Mouse (Mus musculus) adipocyte (in vitro differentiated cells): ENCODE measurements at regions not wholly inside any gene's neighbourhood (a gene's known extent, or its start where the extent isn't known, plus 50 kb on each side); places are given as distances from the start of the nearest gene placed in this dataset.

Experiments used
- DNase-seq: peaks from one replicate; pipeline ENCODE4 v3.0.0-alpha.2; 2016; ENCODE audit warnings: low spot score

DNA sequence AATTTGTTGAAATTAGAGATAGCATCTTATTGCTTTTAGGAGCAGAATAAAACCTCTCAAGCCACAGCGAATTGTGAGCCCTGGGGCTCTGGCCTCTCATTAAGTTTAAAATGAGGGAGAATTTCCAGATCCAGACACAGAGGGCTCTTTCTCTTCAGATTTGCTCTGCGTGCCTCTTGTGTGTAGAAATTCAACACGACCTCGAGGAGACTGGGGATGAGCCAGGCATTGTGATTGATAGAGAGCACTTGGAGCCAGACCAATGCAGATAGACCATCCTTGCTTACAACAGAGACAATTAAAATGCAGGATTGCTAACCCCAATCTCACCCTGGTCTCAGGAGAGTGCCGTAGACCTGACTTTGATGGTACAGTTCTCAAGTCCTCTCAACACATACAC lies 121.9 kb upstream of the Gas1 start:
- DNase-seq: peak; percentile 10

DNA sequence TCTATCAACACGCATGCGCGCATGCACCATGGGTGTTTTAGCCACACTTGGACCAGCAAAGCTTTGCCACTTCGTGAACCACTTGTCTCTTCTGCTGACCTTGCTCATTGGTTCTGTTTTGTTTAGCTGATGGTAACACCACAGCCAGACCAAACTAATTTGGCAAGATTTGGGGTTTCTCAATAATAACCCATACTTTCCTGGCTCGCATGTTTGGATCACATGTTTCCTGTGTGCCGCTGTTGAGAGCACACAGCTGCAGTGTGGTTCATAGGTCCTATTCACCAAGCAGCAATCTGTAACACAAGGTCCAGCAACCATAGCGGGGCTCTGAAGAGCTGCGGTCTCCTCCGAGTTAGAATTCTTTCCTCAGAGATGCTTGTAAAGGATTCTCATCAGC lies 126.4 kb upstream of the Gas1 start:
- DNase-seq: no peak

DNA sequence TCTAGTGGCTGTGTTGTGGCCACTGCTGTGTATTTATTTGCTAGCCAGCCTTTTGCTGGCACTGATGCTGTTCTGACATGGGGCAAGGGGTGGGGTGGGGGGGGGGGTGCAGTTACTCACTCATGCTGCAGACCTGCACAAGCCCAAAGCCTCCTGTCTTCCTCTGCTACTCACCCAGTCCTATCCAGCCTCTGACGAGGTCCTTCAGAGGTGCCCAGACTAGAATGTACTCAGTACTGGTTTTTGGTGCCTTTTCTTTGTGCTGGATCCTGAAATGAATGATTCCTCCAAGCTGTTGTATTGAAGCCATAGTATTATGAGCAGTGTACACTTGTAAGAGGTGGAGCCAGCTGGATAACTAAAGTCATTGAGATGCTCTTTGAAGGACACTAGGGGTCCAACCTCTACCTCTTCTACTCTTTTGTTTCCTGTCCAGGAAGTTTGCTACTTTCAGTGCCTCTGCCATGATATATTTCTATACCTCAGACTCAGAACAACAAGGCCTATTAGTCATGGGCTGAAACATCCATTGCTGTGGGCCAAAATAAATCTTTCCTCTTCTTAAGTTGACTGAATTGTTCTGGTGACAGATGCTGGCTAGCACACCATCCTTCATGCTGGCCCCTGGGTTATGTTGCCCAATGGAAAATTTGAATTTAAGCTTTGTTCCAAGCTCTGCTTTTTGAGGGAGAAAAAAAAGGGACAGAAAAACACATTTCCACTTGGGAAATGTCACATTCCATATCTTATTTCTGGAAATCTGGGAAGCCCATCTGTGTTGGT lies 128.1 kb upstream of the Gas1 start:
- peak; percentile 45 for DNase-seq

DNA sequence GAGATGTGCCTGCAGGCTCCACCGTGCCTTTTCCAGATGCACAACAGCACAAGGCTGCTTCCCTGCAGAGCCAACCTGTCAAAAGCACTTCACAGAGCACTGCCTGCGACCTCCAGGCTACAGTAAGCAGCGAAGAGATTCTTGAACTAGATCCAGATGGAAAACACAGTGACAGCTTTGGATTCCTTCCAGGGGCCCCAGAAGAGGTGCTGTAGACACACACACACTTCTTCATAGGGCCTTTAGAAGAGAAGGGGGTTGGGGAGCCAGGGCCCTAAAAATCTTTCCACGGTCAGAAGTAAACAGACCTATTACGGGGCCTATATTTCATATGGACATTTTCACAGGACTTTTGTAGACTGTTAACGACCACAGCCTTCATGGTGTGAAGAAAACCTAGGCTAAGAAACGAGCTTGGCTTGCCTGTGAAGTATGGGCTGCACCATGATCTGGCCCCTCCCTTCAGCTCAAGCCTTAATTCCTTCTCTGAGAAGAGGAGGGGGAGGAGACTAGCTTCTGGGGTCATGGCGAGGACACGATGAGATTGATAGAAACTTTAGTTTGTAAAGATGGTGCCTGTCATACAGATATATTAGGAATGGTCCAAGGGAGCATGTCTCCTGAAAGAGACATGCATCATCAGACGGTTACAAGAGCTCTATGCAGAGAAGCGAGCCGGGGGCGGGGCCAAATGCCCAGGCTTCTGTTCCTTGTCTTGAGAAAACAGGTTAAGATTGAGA lies 131.1 kb upstream of the Gas1 start:
- DNase-seq: peak; percentile 32

DNA sequence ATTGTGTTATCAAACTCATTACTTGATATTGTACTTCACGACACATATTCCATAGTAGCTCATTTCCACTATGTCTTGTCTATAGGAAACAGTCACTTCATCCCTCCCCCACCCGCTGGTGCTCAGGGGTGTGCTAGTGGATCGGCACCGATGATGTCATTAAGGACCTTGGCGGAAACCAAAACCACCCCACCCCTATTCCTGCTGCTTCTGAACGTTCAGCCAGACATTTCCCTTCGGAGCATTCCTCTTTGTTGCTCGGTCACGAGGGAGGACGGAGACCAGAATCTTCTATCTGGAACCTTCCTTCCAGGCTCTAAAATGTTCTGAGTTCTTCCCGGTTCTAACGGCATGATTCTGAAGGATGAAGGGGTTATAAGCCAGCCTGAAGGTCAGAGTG lies 132.3 kb upstream of the Gas1 start:
- DNase-seq: no peak

DNA sequence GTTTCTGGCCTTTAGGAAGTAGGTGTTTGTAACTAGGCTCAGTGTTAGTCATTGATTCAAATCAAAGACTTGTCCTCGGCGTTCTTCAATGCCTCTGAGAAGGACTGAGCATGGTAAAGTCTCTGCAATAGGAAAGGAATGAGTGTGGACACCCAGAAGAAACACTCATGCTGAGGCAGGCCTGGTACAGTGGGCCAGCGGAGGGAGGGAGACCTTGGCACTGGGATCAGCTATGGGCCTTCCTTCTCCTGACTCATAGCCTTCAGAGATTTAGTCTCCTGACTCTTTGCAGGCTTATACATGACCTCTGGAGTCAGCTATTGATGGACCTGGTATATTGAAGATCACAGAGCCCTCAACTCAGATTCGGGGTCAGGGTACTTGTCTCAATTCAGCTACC lies 132.8 kb upstream of the Gas1 start:
- no peak for DNase-seq

DNA sequence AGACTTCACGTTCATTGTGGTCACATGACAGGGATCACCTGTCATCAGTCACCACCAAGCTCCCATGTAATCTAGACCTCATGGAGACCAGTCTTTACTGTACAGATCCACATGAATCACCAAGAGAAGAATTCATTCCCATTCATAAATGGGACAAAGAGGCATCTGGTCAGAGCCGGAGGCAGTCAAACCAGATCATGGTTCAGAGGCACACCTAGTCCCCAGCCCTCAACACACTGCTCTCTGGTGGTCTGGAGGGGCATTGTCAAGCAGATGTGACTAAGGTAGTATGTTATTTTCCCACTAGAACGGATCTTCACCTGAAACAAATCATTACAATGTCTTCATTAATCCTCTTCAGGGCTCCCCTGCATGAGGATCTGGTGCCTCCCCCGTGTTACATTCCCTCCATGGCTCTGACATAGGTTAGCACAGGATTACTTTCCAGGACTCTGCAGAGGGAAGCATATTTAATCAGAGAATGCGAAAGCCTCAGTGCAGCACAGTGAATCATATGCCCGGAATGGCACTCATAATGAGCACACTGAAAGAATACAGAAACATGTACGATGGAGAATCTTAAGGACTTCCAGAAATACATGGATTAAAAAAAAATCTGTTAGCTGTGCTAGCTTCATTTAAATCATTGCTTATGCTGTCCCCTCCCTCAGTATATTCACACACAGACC lies 135.4 kb upstream of the Gas1 start:
- peak; percentile 21 for DNase-seq

DNA sequence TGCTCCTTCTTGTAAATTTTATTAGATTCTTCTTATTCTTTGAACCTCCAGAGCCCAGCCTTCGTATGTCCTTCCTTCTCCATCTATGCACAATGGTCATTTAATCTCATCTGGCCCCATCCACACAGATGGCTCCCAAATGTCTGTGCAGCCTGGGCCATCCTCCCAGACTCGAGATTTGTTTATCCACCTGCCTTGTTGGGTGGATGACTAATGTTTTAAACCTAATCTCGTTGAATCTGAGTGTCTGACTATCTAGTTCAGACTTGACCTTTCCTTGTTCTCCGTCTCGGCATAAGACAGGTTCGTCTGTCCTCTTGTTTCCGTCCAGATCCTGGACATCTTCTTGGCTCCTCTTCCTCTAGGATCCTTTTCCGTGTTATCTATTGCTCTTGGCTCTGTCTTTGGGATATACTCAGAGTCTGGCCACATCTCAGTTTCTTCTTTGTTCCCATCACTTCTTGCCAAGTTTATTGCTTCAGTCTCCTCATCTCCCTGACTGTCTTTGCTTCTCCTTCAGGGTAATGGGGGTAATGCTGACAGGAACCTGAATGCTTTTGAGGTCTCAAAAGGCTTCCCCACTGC lies 141.4 kb upstream of the Gas1 start:
- peak; percentile 18 for DNase-seq

DNA sequence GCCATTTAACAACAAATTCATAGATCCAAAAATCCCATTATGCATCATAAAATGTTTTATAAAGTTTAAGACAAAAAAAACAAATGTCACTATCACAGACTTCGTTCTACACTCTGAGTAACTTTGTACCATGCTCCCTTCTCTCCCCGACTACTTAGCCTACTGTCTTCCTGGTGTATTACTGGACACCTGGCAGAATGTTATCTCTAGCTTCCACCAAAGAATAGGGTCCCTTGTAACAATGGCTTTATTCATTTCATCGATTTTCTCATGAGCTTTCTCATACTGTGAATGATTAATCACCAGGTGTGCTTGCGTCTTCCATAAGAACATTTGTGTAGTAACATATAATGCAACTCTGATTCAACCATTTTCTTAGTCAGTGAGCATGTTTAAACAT lies 142.1 kb upstream of the Gas1 start:
- no peak for DNase-seq

DNA sequence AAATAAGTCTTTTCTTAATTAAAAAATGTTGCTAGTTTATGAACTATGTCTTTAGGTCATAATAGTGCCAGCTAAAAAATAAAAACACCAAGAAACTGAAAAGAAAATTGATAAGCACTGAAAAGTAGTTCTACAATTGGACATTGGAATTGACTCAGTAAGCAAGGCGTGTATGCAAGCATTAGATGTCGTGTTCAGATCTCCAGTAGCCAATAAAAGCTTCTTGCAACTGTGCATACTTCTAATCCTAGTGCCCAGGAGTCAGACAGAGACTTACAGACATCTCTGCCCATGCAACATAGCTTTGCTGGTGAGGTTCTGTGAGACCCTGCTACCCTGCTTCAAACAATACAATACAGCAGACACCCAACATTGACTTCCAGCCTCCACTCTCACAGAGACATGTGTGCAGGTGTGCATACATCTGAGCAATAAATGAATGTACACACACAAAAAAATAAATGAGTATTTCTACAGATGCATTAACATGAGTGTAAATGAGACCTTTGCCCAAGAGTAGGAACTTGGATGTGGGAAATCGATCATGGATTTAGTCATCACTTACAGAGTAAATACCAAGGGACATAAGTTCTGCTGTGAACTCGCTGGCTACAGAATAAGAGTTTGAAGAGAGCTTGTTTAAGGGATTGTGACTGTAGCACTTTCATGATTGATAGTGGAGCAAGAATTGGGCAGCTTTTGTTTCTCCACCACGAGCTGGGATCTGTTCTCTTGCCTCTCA lies 142.9 kb upstream of the Gas1 start:
- DNase-seq: no peak

DNA sequence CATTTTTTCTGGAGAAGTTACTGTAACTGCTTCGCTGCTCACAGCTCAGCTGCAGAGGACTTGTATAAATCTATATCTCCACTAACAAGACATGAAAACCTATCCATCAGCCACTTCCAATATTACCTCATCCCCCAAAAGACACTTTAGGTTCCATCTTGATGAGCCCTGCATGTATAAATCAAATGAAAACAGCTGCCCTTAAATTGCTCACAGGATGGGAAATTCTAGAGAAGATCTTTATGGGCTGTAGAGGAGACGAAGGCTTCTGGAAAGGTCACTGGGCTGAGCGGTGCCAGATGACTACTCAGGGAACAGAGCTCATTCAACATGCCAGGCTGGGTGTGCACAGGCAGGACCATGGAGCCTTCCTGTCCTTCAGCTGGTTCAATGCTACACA lies 145.4 kb upstream of the Gas1 start:
- DNase-seq: no peak

DNA sequence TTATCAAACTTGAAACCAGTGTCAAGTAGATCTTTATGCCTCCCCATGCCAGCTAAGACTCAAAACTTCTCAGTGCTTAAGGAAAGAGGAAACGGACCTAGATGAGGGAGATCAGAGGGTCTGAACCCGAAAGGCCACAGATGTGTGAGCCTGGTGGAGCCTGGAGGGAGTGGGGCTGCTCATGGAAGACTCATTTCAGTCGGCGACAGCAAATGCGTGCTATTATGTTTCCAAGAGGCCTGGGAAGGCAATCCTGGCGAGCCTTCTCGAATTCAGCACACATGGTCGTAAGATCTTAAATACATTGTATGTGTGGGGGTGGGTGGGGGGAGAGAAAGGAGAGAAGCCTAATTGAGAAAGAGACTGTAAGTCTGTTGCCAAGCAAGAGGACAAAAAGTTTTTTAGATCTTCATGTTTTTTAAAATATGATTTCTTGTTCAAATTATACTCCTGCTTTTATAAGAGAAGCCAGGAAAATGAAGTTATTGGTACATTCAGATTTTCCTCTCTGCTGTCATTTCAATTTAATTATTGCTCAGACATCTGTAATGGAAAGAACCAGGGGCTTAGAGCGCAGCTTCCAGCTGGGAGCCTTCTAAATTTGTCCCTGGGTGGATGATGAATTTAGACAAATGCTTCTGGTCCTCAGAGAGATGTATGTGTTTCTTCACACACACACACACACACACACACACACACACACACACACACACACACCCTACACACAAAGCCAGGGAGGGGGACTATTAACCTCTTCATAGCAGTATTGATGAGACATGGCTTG lies 153.5 kb upstream of the Gas1 start:
- no peak for DNase-seq

DNA sequence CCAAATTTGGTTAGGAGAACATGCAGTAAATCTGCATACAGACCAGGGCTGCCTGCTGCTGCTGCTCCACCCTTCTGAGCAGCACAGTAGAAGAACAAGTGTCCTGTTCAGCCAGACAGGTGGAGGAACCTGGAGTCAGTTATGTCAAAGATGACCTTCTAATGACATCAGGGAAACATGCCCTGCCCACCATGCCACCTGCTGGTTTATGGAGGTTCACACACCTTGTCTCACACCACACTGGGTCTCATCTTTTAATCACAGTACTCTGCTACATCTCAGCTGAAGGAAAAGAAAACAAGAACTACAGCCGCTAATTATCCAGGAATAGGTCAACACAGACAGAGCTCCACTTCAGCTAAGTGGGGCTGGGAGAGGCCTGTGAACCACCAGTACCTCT lies 159.0 kb upstream of the Gas1 start:
- no peak for DNase-seq

DNA sequence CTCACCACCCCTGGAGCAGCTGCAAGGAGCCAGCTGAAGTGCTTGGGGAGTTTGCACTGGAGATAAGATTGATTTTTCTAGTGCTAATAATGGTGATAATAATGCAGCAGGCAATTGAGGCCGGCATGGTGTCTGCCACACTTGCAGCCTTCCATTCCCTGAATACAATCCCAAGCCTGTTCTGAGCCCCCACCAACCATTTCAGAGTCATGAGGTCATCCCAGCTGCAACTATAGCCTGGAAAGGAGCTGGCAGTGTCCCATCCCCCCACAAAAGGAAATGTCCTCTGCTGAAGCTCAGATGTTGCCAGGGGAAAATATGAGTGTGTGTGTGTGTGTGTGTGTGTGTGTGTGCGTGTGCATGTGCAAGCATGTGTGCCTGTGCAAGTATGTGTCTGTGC lies 160.2 kb upstream of the Gas1 start:
- no peak for DNase-seq

DNA sequence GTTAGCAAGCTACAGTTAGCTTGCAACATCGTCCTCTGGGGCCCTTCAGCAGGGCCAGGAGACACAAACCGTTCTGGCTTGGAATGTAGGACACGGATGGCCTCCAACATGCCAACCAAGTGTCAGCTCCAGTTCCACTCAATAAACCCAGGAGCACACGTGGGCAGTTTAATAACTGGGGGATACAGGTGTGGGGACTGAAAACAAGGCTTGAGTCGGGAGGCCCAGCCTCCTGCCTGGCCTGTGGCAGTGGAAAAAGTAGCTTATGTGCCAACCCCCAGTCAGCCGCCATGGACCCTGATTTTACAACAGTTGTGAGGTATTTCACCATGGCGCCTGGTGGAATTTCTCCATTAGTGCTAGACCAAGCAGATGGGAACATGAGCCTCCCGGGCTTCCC lies 160.9 kb upstream of the Gas1 start:
- no peak for DNase-seq

DNA sequence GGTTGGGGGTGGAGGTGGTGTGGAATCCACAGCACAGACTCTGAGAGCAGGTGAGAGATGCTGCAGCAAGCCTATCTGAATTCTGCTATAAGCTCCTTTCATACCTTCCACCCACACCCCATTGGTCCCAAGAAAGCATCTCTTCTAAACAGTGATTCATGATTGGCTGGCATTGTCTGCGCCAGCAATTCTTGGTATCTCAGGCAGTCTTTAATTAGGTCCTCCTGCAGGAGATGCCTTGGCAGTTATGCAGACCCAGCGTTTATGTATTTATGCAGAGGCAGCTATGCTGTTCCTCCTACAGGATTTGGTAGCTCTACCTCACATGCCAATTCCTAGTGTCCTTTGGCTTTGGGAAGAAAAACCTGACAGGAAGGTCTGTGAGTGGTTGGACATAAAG lies 162.9 kb upstream of the Gas1 start:
- DNase-seq: no peak

DNA sequence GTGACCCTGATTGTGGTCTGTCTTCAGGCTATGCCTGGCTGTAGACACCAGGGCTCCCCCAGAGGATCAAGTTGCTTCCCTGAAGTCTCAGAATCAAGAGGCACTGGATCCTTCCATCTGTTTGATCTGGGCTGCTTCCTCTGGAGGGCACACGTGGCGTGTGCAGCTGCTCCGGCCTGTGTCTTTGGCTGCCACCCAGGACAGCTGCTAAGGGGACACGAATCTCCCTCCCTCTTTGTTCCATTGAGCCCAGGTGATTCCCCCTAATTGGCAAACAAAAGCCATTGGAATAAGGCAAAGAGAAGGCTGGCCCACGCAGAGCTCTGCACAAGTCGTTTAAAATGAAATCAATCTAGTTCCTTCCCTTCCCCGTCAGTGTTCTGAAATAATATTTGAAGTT lies 170.7 kb upstream of the Gas1 start:
- DNase-seq: peak; percentile 33

DNA sequence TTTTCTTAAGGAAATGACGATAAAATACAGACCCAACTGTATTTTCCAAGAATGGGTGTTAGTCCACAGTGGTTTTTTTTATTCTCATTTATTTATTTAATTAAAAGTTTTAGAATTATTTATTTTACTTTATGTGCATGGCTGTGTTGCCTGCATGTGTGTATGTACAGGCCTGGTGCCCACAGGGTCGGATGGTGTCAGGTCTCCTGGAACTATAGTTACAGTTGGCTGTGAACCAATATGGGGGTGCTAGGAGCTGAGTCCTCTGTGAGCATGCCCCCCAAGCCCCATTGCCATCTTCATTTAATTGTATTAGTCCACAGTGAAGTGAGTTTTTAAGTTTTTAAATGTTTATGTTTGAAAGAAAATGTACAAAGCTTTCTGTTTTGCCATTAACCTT lies 171.3 kb upstream of the Gas1 start:
- no peak for DNase-seq

DNA sequence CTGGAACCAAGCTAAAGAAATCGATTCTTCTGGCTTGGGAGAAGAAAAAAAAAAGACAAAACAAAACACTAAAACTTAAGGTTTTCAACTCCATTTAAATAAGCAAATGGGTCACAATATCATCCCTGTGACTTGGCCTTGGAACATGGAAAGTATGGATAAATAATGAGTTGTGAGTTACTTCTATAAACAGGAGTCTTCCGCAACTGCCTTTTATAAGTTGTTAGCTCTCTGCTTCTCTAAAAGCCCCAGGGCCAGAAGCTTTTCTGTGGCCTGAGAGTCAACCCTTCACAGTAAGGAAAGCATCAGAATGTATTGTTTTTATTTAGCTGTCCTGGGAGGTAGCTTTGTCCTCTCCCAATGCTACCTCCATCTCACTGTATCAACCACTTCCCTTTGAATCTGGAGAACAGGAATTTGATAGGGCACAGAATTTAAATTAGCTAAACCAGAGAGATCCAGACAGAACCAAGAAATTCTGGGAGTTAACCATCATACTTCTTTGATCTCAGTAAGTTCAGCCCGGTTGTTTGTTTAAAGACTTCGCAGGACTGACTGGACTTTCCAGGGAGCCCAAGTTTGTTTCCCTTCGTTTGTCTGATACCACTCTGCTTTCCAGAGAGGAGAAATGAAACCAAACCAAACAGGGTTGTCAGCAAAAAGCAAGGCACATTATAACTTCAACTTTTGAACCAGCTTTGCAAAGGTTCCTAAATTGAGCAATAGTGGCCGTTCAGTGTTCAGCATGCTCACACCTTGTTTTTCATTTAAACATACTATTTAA lies 178.7 kb upstream of the Gas1 start:
- no peak for DNase-seq

DNA sequence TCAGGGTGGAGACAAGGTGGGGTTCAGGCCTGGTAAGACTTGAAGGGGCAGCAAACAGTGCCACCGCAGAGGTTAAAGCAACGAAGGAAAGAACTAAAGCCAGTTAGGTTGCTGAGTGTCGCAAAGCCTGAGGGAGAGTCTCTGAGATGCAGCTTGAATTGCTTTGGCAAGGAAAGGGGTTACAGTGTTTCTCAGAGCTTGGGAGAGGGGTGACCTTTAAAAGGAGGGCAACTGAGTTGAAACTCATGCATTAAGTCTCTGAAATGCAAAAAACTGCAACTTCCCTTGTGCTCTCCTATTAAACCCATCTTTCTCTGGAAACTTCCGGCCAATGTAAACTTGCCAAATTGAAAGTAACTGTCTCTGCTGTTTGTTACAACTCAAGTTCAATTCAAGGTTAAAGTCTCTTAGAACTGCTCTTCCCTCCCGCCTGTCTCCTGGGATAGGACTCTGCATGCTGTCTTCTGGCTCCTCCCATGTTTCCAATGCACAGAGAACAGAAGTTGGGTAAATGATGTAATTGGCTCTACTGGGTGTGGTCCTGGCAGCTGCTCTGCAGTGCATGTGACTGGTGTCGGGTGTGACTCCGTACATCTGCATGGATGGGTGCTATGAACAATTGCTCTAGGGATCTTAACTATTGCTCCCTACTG lies 181.4 kb upstream of the Gas1 start:
- DNase-seq: no peak
